Mouse (Mus musculus) CH12.LX (cell line): ENCODE measurements at regions not wholly inside any gene's neighbourhood (a gene's known extent, or its start where the extent isn't known, plus 50 kb on each side); places are given as distances from the start of the nearest gene placed in this dataset.

Experiments
- DNase-seq: peaks from one replicate; pipeline ENCODE4 v3.0.0-alpha.2; 2013; ENCODE audit errors: extremely low read depth
- H3K27ac ChIP-seq: 2 replicates; pipeline ENCODE4 v1.5.1; 2012; ENCODE audit warnings: low read depth, mild to moderate bottlenecking, control low read depth, moderate library complexity; ENCODE audit not compliant: insufficient read depth
- H3K27me3 ChIP-seq: replicated peaks from 2 replicates; pipeline ENCODE3; 2012; ENCODE audit warnings: inconsistent platforms
- H3K36me3 ChIP-seq, 2 experiments: replicated peaks in 1 of 2; 2 replicates each; pipeline versions ENCODE3 to v1.6.1; 2012; ENCODE audit warnings: inconsistent platforms in 1 of 2, low read length in 1 of 2, mild to moderate bottlenecking in 1 of 2, mixed read lengths in 1 of 2, moderate library complexity in 1 of 2; ENCODE audit not compliant: control insufficient read depth in 1 of 2, insufficient read depth in 1 of 2
- H3K4me1 ChIP-seq, 2 experiments: 2 replicates each; pipeline ENCODE4 v1.6.1; 2012; ENCODE audit warnings: inconsistent platforms in 1 of 2, moderate library complexity in 1 of 2; ENCODE audit not compliant: insufficient read depth in 2 of 2, control insufficient read depth in 1 of 2
- H3K4me2 ChIP-seq: 2 replicates; pipeline ENCODE4 v1.6.1; 2012; ENCODE audit warnings: low read depth, mild to moderate bottlenecking, control low read depth; ENCODE audit not compliant: poor library complexity, insufficient read depth, severe bottlenecking
- H3K4me3 ChIP-seq, 3 experiments: fragments of 150-350 bp in 1 of 3; sonication (generic) in 1 of 3; replicated peaks in 1 of 3; 2 replicates each; pipeline versions ENCODE3 to v1.5.1; 2011 to 2012; ENCODE audit warnings: low read depth in 2 of 3, low read length in 2 of 3, mild to moderate bottlenecking in 2 of 3, moderate library complexity in 2 of 3, control low read depth in 1 of 3, improper control_type of control experiment in 1 of 3, inconsistent platforms in 1 of 3, mixed read lengths in 1 of 3; ENCODE audit not compliant: poor library complexity in 1 of 3
- H3K79me2 ChIP-seq: replicated peaks from 2 replicates; pipeline ENCODE4 v1.6.1; 2012; ENCODE audit warnings: mild to moderate bottlenecking, moderate library complexity; ENCODE audit not compliant: control insufficient read depth, poor library complexity, insufficient read depth, severe bottlenecking; ENCODE audit errors: extremely low read depth
- H3K9ac ChIP-seq: 2 replicates; pipeline ENCODE4 v1.6.1; 2012; ENCODE audit warnings: low read depth, mild to moderate bottlenecking, control low read depth, moderate library complexity; ENCODE audit not compliant: insufficient read depth
- H3K9me3 ChIP-seq: replicated peaks from 2 replicates; pipeline ENCODE3; 2012; ENCODE audit warnings: low read length, inconsistent platforms, mixed read lengths
- CHD2 ChIP-seq: IDR thresholded peaks from 2 replicates; pipeline ENCODE4 v1.6.1; 2011; ENCODE audit warnings: low read length, improper control_type of control experiment
- E2F4 ChIP-seq: IDR thresholded peaks from 2 replicates; pipeline ENCODE4 v1.6.1; 2011; ENCODE audit warnings: low read depth, low read length, improper control_type of control experiment; ENCODE audit not compliant: insufficient replicate concordance
- ELF1 ChIP-seq: IDR thresholded peaks from 2 replicates; pipeline ENCODE4 v1.6.1; 2014; ENCODE audit warnings: low read depth, mild to moderate bottlenecking, inconsistent platforms, low read length, improper control_type of control experiment
- ETS1 ChIP-seq: conservative IDR thresholded peaks from 2 replicates; pipeline ENCODE4 v1.6.1; 2012; ENCODE audit warnings: low read depth, mild to moderate bottlenecking, inconsistent platforms, low read length, improper control_type of control experiment, moderate library complexity
- IRF4 ChIP-seq: IDR thresholded peaks from 2 replicates; pipeline ENCODE4 v1.6.1; 2014; ENCODE audit warnings: low read depth, mild to moderate bottlenecking, inconsistent platforms, low read length, improper control_type of control experiment
- JUN ChIP-seq: IDR thresholded peaks from 2 replicates; pipeline ENCODE4 v1.6.1; 2011; ENCODE audit warnings: low read depth, mild to moderate bottlenecking, low read length, improper control_type of control experiment, moderate library complexity; ENCODE audit not compliant: insufficient read depth
- JUND ChIP-seq: conservative IDR thresholded peaks from 2 replicates; pipeline ENCODE4 v1.6.1; 2011; ENCODE audit warnings: low read depth, low read length, improper control_type of control experiment
- KAT2A ChIP-seq: IDR thresholded peaks from 2 replicates; pipeline ENCODE4 v1.6.1; 2012; ENCODE audit warnings: low read length, improper control_type of control experiment, inconsistent platforms; ENCODE audit not compliant: insufficient replicate concordance
- MAFK ChIP-seq: IDR thresholded peaks from 2 replicates; pipeline ENCODE4 v1.6.1; 2011; ENCODE audit warnings: low read length, improper control_type of control experiment; ENCODE audit not compliant: insufficient replicate concordance
- MAX ChIP-seq: IDR thresholded peaks from 2 replicates; pipeline ENCODE4 v1.6.1; 2011; ENCODE audit warnings: low read length, improper control_type of control experiment
- POLR2AphosphoS2 ChIP-seq: IDR thresholded peaks from 2 replicates; pipeline ENCODE4 v1.6.1; 2011; ENCODE audit warnings: low read depth, low read length, improper control_type of control experiment
- RCOR1 ChIP-seq: conservative IDR thresholded peaks from 2 replicates; pipeline ENCODE4 v1.6.1; 2012; ENCODE audit warnings: low read depth, mild to moderate bottlenecking, inconsistent platforms, low read length, improper control_type of control experiment
- SIN3A ChIP-seq: IDR thresholded peaks from 2 replicates; pipeline ENCODE4 v1.6.1; 2012; ENCODE audit warnings: low read length, improper control_type of control experiment, inconsistent platforms
- SMC3 ChIP-seq: IDR thresholded peaks from 2 replicates; pipeline ENCODE4 v1.6.1; 2011; ENCODE audit warnings: low read depth, low read length, improper control_type of control experiment
- TBP ChIP-seq: conservative IDR thresholded peaks from 2 replicates; pipeline ENCODE4 v1.6.1; 2011; ENCODE audit warnings: low read depth, low read length, improper control_type of control experiment
- ZC3H11A ChIP-seq: IDR thresholded peaks from 2 replicates; pipeline ENCODE4 v1.6.1; 2012; ENCODE audit warnings: low read depth, mild to moderate bottlenecking, inconsistent platforms, low read length, improper control_type of control experiment
- ZKSCAN1 ChIP-seq: IDR thresholded peaks from 2 replicates; pipeline ENCODE4 v1.6.1; 2012; ENCODE audit warnings: low read depth, inconsistent platforms, low read length, improper control_type of control experiment, borderline replicate concordance
- ZMIZ1 ChIP-seq: IDR thresholded peaks from 2 replicates; pipeline ENCODE4 v1.6.1; 2012; ENCODE audit warnings: low read depth, mild to moderate bottlenecking, inconsistent platforms, low read length, improper control_type of control experiment
- dilution Hi-C: fragments of 300-500 bp; cut with MboI; formaldehyde crosslinking; loops from 2 replicates; pipeline ENCODE4 v1.14.3; 2020; ENCODE audit warnings: low sequenced_read_pairs; ENCODE audit not compliant: extremely low pct_unique_long_range_greater_than_20kb, extremely low pct_ligation_motif_present
- in situ Hi-C: fragments of 300-500 bp; cut with MboI; formaldehyde crosslinking; loops from 3 replicates; pipeline ENCODE4 v1.14.3; 2019; ENCODE audit warnings: low sequenced_read_pairs, low pct_ligation_motif_present, low pct_unique_long_range_greater_than_20kb, mixed read lengths

- H3K27me3 ChIP-seq: peaks cover 27% of the 10 kb centered on the region
- TF ChIP-seq SIN3A (no peak), E2F4 (no peak)
- no peak overlapping the region for H3K4me3 ChIP-seq
- no peak overlapping the region for H3K4me2 ChIP-seq
- dilution Hi-C loops (no loop called here), in situ Hi-C loops (no loop called here)
- H3K27ac ChIP-seq: no peak overlapping the region
- H3K9me3 ChIP-seq: no peaks in the 10 kb centered on the region
- H3K9ac ChIP-seq: no peak overlapping the region
- H3K4me1 ChIP-seq: no peaks in the 10 kb centered on the region
- no peak for DNase-seq
- no peaks in the 10 kb centered on the region for H3K79me2 ChIP-seq
- H3K36me3 ChIP-seq: no peaks in the 10 kb centered on the region
These were observed 476.0 kb downstream of the Prss52 start for GRCm38 (mm10) chr14:64580086-64580485.

GRCm38 (mm10) chr14:64580862-64581261 is 476.8 kb downstream of the Prss52 start:
- Histone ChIP-seq H3K27ac (no peak overlapping the region), H3K4me1 (no peaks in the 10 kb centered on the region), H3K9ac (no peak overlapping the region), H3K4me2 (no peak overlapping the region), H3K27me3 (peaks cover 27% of the 10 kb centered on the region), H3K4me3 (no peak overlapping the region), H3K9me3 (no peaks in the 10 kb centered on the region), H3K36me3 (no peaks in the 10 kb centered on the region), H3K79me2 (no peaks in the 10 kb centered on the region)
- in situ Hi-C loops: no loop called here
- no peak for TF ChIP-seq ZMIZ1
- DNase-seq: no peak
- dilution Hi-C loops: no loop called here

GRCm38 (mm10) chr14:64581705-64582104 is 477.6 kb downstream of the Prss52 start:
- Histone ChIP-seq H3K4me2 (no peak overlapping the region), H3K9me3 (no peaks in the 10 kb centered on the region), H3K27ac (no peak overlapping the region), H3K36me3 (no peaks in the 10 kb centered on the region), H3K4me1 (no peaks in the 10 kb centered on the region), H3K79me2 (no peaks in the 10 kb centered on the region), H3K9ac (no peak overlapping the region), H3K27me3 (peaks cover 26% of the 10 kb centered on the region), H3K4me3 (no peak overlapping the region)
- DNase-seq: no peak
- dilution Hi-C loops: no loop called here
- TF ChIP-seq RCOR1 (no peak), ZKSCAN1 (no peak), JUND (no peak), TBP (no peak), SMC3 (no peak), MAFK (no peak), IRF4 (no peak), SIN3A (no peak), KAT2A (no peak), POLR2AphosphoS2 (no peak), ETS1 (no peak), ZC3H11A (no peak), E2F4 (no peak), MAX (no peak), ELF1 (no peak), CHD2 (no peak), JUN (no peak)
- in situ Hi-C loops: no loop called here
